Mouse (Mus musculus) intestine, embryonic 15.5 days (tissue): ENCODE data around the gene Asb9. TPM values are rescaled to one million over a fixed set of nuclear protein-coding genes. Genes with fewer than 3 reads are reported as not detected.

Experiments
- polyA plus RNA-seq: library from polyadenylated mRNA; unstranded; fragments of >200 nt; fragmentation: Nextera tagmentation; extraction: Ambion mirVana; gene quantifications from 2 replicates; pipeline ENCODE4 v1.2.1, GENCODE M21; 2015

The Asb9 gene
- polyA plus RNA-seq, 1 experiment from 2014 or later, result not detected

Other genes starting within 250 kb of the Asb9 start
- gene Bmx, start 248.1 kb upstream of the Asb9 start, polyA plus RNA-seq, result 0.65 and 0.80 TPM in 2 replicates
- 4.8 and 5.4 TPM in 2 replicates for gene Pir, start 237.0 kb upstream of the Asb9 start, polyA plus RNA-seq
- gene Vegfd, start 132.9 kb upstream of the Asb9 start, polyA plus RNA-seq, result 2.1 and 2.2 TPM in 2 replicates
- 19.5 and 19.6 TPM in 2 replicates for gene Piga, start 86.5 kb upstream of the Asb9 start, polyA plus RNA-seq
- 0.10 and 0.27 TPM in 2 replicates for gene Asb11, start 69.3 kb upstream of the Asb9 start, polyA plus RNA-seq